Mouse (Mus musculus): ENCODE measurements around the gene Slc26a3. TPM values are rescaled to one million over a fixed set of nuclear protein-coding genes. Genes with fewer than 3 reads are reported as not detected.

Slc26a3 gene
- total RNA-seq, 2 experiments from 2014 or later, result 0.56 to 0.69 TPM

GRCm38 (mm10) chr12:31513724-31514503 lies 123.2 kb downstream of the Slc26a3 start:
- DNase-seq, result no peak

DNA sequence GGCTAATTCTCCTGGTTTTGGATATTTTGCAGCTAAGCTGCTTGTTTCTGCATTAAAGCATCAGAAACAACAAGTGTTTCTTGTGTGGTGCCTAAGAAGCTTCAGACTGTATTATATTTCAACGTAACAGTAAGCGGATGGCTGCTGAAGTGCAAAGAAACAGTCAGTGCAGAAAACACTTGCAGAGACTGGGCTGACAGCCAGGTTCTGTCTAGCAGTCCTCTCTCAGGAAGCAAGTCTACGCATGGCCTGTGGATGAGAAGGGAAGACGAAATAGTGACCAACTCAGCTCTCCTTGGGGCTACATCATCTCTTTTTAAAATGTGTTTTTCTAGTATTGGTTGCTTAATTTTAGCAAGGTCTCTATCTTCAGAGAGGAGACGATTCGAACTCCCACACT lies 129.4 kb downstream of the Slc26a3 start:
- peak; percentile 50 for DNase-seq

DNA sequence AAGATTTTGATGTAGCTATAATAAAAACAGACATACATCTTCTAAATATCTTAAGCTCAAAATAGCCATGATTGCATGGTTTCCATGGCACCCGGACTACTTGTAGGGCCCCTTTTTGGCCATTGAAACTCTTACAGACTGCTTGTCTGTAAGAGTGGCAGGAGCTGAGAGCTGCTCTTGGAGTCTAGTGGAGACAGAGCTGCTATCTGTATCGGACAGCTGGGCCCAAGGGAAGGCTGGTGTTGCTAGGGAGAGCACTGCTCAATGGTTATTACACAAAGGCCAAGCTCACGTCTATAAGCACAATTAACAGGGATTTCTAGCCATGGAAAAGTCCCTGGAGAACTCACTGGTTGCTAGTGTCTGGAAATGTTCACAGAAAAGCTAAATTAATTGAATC lies 130.7 kb downstream of the Slc26a3 start:
- DNase-seq, result no peak

Other genes with a start within 250 kb of the Slc26a3 start
- gene Gm6993, start 150.1 kb upstream of the Slc26a3 start, total RNA-seq (2021), result not detected
- gene Lamb1, start 125.6 kb upstream of the Slc26a3 start, total RNA-seq (2021), result 100 to 1,000 TPM; 266 to 279 TPM
- 100 to 1,000 TPM; 309 to 328 TPM for gene Dld, start 39.4 kb upstream of the Slc26a3 start, total RNA-seq (2021)
- gene Cbll1, start 108.7 kb downstream of the Slc26a3 start, total RNA-seq (2021), result 10 to 100 TPM; 13.6 to 15.1 TPM
- under 1 TPM; 0.17 to 0.32 TPM for gene Slc26a4, start 169.1 kb downstream of the Slc26a3 start, total RNA-seq (2021)
- gene Bcap29, start 243.8 kb downstream of the Slc26a3 start, total RNA-seq (2021), result 10 to 100 TPM; 25.9 to 27.5 TPM

Data from heart, postnatal 4 days (tissue).